Mouse (Mus musculus) small intestine, adult 2 months (tissue): ENCODE data around the gene Mical3.

ENCODE experiments used
- CTCF ChIP-seq: fragments of 200-500 bp; IDR thresholded peaks from 2 replicates; pipeline ENCODE4 v1.5.1; 2012; ENCODE audit warnings: low read depth, mild to moderate bottlenecking, control low read depth, inconsistent platforms, low read length, moderate library complexity, mixed read lengths; ENCODE audit not compliant: insufficient replicate concordance, insufficient read length; ENCODE audit errors: extremely low read depth
- POLR2A ChIP-seq: fragments of 200-500 bp; IDR thresholded peaks from 2 replicates; pipeline ENCODE4 v1.6.1; 2012; ENCODE audit warnings: low read depth, mild to moderate bottlenecking, control low read depth, inconsistent platforms, low read length, moderate library complexity

DNA sequence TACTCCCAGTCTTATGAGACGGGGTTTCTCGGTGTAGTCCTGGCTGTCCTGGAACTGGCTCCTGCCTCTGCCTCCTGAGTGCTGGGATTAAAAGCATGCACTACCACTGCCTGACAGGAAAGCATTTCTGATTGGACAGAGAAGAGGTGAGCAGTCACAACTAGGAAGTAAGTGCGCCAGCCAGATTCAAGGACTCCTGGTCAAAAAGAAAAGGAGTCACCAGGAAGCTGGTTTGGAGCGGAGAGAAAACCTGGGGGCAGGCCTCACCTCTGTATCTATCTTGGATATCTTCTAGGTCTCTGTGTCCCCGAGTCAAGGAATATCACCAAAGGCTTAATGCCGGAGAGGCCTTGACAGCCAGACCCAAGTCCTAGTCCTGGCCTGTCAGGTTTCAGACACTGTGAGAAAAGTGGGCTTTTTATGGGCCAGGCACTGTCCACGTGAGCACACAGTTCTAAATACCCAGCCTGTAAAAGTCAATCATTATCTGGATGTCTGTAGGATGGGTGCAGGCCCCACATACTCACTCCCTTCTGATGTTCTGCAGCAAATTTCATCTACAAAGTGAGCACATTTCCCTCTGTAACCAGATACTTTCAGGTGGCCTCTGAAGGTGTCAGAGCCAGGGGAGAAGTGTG, 190.2 kb downstream of the Mical3 start:
- no peak for TF ChIP-seq POLR2A
- no peak for TF ChIP-seq CTCF
